ENCODE assay signal across 21 mouse cellular contexts in the genomic region with DNA sequence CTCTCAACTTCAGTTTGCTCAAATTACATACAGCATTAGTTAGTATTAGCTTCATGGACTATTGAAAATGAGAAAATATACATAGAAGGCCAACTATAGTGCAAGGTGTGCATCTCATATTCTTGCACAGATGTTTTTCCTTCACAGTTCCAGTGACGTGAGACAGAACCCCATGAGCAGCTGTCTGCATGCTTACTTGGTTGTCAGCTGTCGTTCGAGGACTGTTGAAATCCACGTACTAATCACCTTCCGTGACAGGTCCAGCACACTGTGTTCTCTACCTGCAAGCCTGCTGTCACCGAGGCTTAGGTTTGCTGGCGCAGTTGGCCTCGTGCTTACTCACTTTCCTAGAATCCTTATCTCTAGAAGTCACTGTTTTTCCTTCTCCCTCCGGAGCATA. TPM values are rescaled to one million over a fixed set of nuclear protein-coding genes. Genes with fewer than 3 reads are reported as not detected.
DNase-seq lines count a peak whose midpoint lies in the region; ATAC-seq and TF ChIP-seq lines count a peak whose summit lies in the region.
"Had no signal": no experiment of that assay in that cellular context is flagged by ENCODE, and none has a peak within 500 bp of the region (broad histone marks: within the 10 kb centered on the region; RNA-seq: fewer than 3 reads in every experiment).

No protein-coding gene starts in this region.

- H3K36me3 ChIP-seq in intestine, embryonic 16.5 days (ENCODE audit: control insufficient read depth, insufficient read depth, low read length), result no peaks in the 10 kb centered on the region
- H3K36me3 ChIP-seq in intestine, embryonic 15.5 days, result no peaks in the 10 kb centered on the region
- no peaks in the 10 kb centered on the region for H3K36me3 ChIP-seq in splenic B cell, adult 2 months (ENCODE audit: control insufficient read depth, insufficient read depth, low read length, poor library complexity, severe bottlenecking)
- no peaks in the 10 kb centered on the region for H3K36me3 ChIP-seq in midbrain, postnatal 0 days (ENCODE audit: insufficient read depth, low read length)
- H3K36me3 ChIP-seq: forebrain, embryonic 12.5 days; limb, embryonic 15.5 days; midbrain, embryonic 10.5 days had no signal

- H3K4me2 ChIP-seq in intestine, embryonic 16.5 days (ENCODE audit: low read depth, low read length), result no peak overlapping the region
- no peak overlapping the region for H3K4me2 ChIP-seq in intestine, embryonic 15.5 days (replicated peaks)
- no peak overlapping the region for H3K4me2 ChIP-seq in midbrain, postnatal 0 days (ENCODE audit: low read depth, low read length, poor library complexity, severe bottlenecking)
- H3K4me2 ChIP-seq: forebrain, embryonic 12.5 days; limb, embryonic 15.5 days had no signal

- no peak for TF ChIP-seq CTCF in midbrain, postnatal 0 days (IDR thresholded peaks at IDR 0.05)

- peak; percentile 42; the same call in 1 of the 2 replicates for ATAC-seq in intestine, embryonic 16.5 days
- ATAC-seq in intestine, embryonic 15.5 days, result no peak
- ATAC-seq in midbrain, postnatal 0 days (ENCODE audit: low FRiP score), result no peak
- ATAC-seq: midbrain, embryonic 16.5 days had no signal

- no peak overlapping the region for H3K9ac ChIP-seq in intestine, embryonic 16.5 days (ENCODE audit: low read depth, low read length)
- no peak overlapping the region for H3K9ac ChIP-seq in intestine, embryonic 15.5 days
- no peak overlapping the region for H3K9ac ChIP-seq in midbrain, postnatal 0 days (replicated peaks; ENCODE audit: low read length, poor library complexity, severe bottlenecking)
- H3K9ac ChIP-seq: forebrain, embryonic 12.5 days; limb, embryonic 15.5 days had no signal

- peaks cover 20% of the 10 kb centered on the region for H3K4me1 ChIP-seq in intestine, embryonic 16.5 days (ENCODE audit: control insufficient read depth, insufficient read depth, low read length)
- 0 out of 2 replicates have a peak, but pooled peaks cover 12% of the 10 kb centered on the region for H3K4me1 ChIP-seq in intestine, embryonic 15.5 days (replicated peaks)
- no peaks in the 10 kb centered on the region for H3K4me1 ChIP-seq in midbrain, postnatal 0 days (ENCODE audit: insufficient read depth, low read length)
- H3K4me1 ChIP-seq: forebrain, embryonic 12.5 days; midbrain, embryonic 10.5 days had no signal

- H3K4me3 ChIP-seq in intestine, embryonic 16.5 days (ENCODE audit: low read length), result no peak overlapping the region
- H3K4me3 ChIP-seq in intestine, embryonic 15.5 days (replicated peaks), result no peak overlapping the region
- no peak overlapping the region for H3K4me3 ChIP-seq in midbrain, postnatal 0 days (ENCODE audit: low read depth, low read length)
- H3K4me3 ChIP-seq: forebrain, embryonic 12.5 days; limb, embryonic 15.5 days; midbrain, embryonic 10.5 days had no signal

- peak; percentile 16 for DNase-seq in gastrocnemius, adult 18-20 months (ENCODE audit: low spot score)
- DNase-seq in gastrocnemius, postnatal 25 days, result no peak
- peak; percentile 79 for DNase-seq in A20 (ENCODE audit: low read depth, low spot score)
- DNase-seq in splenic B cell, adult 2 months (ENCODE audit: low read depth, low spot score), result peak; percentile 65
- DNase-seq in midbrain, postnatal 0 days (ENCODE audit: low spot score), result no peak
- DNase-seq: adrenal gland, adult 8-10 months; cerebellum, adult 11-12 months; cerebellum, postnatal 14 days; heart, postnatal 10 days; kidney, adult 2 months; kidney, postnatal 10 days; left cerebral cortex, postnatal 4 days; lung, adult 18-20 months; lung, postnatal 10 days; thymus, postnatal 36 days had no signal

- H3K9me3 ChIP-seq in intestine, embryonic 16.5 days (ENCODE audit: control insufficient read depth, low read length), result no peaks in the 10 kb centered on the region
- H3K9me3 ChIP-seq in intestine, embryonic 15.5 days, result no peaks in the 10 kb centered on the region
- H3K9me3 ChIP-seq in midbrain, postnatal 0 days (ENCODE audit: low read length), result no peaks in the 10 kb centered on the region
- H3K9me3 ChIP-seq: forebrain, embryonic 12.5 days; limb, embryonic 15.5 days; midbrain, embryonic 10.5 days had no signal

- WGBS in intestine, embryonic 16.5 days, result 73% methylated on average over 9 of the region's 9 CpGs
- WGBS in intestine, embryonic 15.5 days, result 80% methylated on average over 9 of the region's 9 CpGs
- 92% methylated on average over 9 of the region's 9 CpGs for WGBS in midbrain, postnatal 0 days

- no peaks in the 10 kb centered on the region for H3K27me3 ChIP-seq in intestine, embryonic 16.5 days (replicated peaks; ENCODE audit: control insufficient read depth, insufficient read depth, low read length)
- H3K27me3 ChIP-seq in intestine, embryonic 15.5 days (replicated peaks), result no peaks in the 10 kb centered on the region
- no peaks in the 10 kb centered on the region for H3K27me3 ChIP-seq in splenic B cell, adult 2 months (ENCODE audit: control insufficient read depth, insufficient read depth, low read length, poor library complexity, severe bottlenecking)
- H3K27me3 ChIP-seq in midbrain, postnatal 0 days (ENCODE audit: insufficient read depth, low read length), result no peaks in the 10 kb centered on the region
- H3K27me3 ChIP-seq: forebrain, embryonic 12.5 days; limb, embryonic 15.5 days had no signal

- H3K27ac ChIP-seq in intestine, embryonic 16.5 days (ENCODE audit: low read length), result no peak overlapping the region
- no peak overlapping the region for H3K27ac ChIP-seq in intestine, embryonic 15.5 days
- no peak overlapping the region for H3K27ac ChIP-seq in midbrain, postnatal 0 days (ENCODE audit: low read depth, low read length)
- H3K27ac ChIP-seq: forebrain, embryonic 12.5 days; limb, embryonic 15.5 days; midbrain, embryonic 10.5 days had no signal

RNA-seq across cellular contexts. Expression of gene Ddias, which starts 56.2 kb away (rescaled TPM):
- total RNA-seq in gastrocnemius, adult 18-20 months (2021), result under 1 TPM in 1 of 2 experiments, not detected in 1; 0.07 TPM
- under 1 TPM in 1 of 2 experiments, not detected in 1; 0.24 TPM for total RNA-seq in gastrocnemius, postnatal 25 days (2021)
- 8.7 and 9.2 TPM in 2 replicates for polyA plus RNA-seq in intestine, embryonic 16.5 days (2015; fragmentation: Nextera tagmentation; extraction: Ambion mirVana)
- polyA plus RNA-seq in intestine, embryonic 15.5 days (2015; fragmentation: Nextera tagmentation; extraction: Ambion mirVana), result 9.4 and 12.1 TPM in 2 replicates
- total RNA-seq in midbrain, postnatal 0 days (2014; rRNA removed), result 3.4 and 3.7 TPM in 2 replicates
- polyA plus RNA-seq in midbrain, postnatal 0 days (2015; fragmentation: Nextera tagmentation; extraction: Ambion mirVana), result 2.2 and 2.4 TPM in 2 replicates

RNA-seq across cellular contexts. Expression of gene Prcp, which starts 56.4 kb away (rescaled TPM):
- 1 to 10 TPM; 2.7 to 3.2 TPM for total RNA-seq in gastrocnemius, adult 18-20 months (2021)
- total RNA-seq in gastrocnemius, postnatal 25 days (2021), result 1 to 10 TPM; 3.7 to 6.6 TPM
- 22.8 and 25.3 TPM in 2 replicates for polyA plus RNA-seq in intestine, embryonic 16.5 days (2015; fragmentation: Nextera tagmentation; extraction: Ambion mirVana)
- polyA plus RNA-seq in intestine, embryonic 15.5 days (2015; fragmentation: Nextera tagmentation; extraction: Ambion mirVana), result 22.3 and 22.7 TPM in 2 replicates
- 20.1 and 22.1 TPM in 2 replicates for total RNA-seq in midbrain, postnatal 0 days (2014; rRNA removed)
- polyA plus RNA-seq in midbrain, postnatal 0 days (2015; fragmentation: Nextera tagmentation; extraction: Ambion mirVana), result 12.8 and 14.3 TPM in 2 replicates

Comparison
In these comparisons a context has a peak if more than half of its experiments do, and no peak if none do; other contexts are left out.
1. DNase-seq: peak in gastrocnemius, adult 18-20 months (single experiment), A20 (single experiment) and splenic B cell, adult 2 months (single experiment); none in gastrocnemius, postnatal 25 days (single experiment) and midbrain, postnatal 0 days (single experiment).